Mouse (Mus musculus) hindbrain, embryonic 11.5 days (tissue): Measurements from ENCODE around the gene Kcnq1. TPM values are rescaled to one million over a fixed set of nuclear protein-coding genes. Genes with fewer than 3 reads are reported as not detected.

Source experiments
- ATAC-seq: fragments of 200-750 bp; cut with Nextera tagmentation; 2 replicates; pipeline ENCODE4 v1.8.0; 2017; ENCODE audit warnings: mild to moderate bottlenecking, moderate TSS enrichment, moderate library complexity; ENCODE audit not compliant: low FRiP score
- DNase-seq: peaks from one replicate; pipeline ENCODE4 v3.0.0-alpha.2; 2015; ENCODE audit warnings: low spot score
- H3K27ac ChIP-seq: fragments of 300-500 bp; sonication (generic); 2 replicates; pipeline ENCODE4 v1.5.1; 2014; ENCODE audit warnings: mild to moderate bottlenecking, low read depth, low read length
- H3K27me3 ChIP-seq: fragments of 300-500 bp; sonication (generic); 2 replicates; pipeline ENCODE4 v1.6.1; 2014; ENCODE audit warnings: mild to moderate bottlenecking, low read length, moderate library complexity, mixed read lengths; ENCODE audit not compliant: control insufficient read depth, insufficient read depth
- H3K36me3 ChIP-seq: fragments of 300-500 bp; sonication (generic); 2 replicates; pipeline ENCODE4 v1.6.1; 2014; ENCODE audit warnings: mild to moderate bottlenecking, low read length, moderate library complexity, mixed read lengths; ENCODE audit not compliant: control insufficient read depth, insufficient read depth
- H3K4me1 ChIP-seq: fragments of 300-500 bp; sonication (generic); replicated peaks from 2 replicates; pipeline ENCODE4 v1.6.1; 2014; ENCODE audit warnings: low read length, mixed read lengths; ENCODE audit not compliant: control insufficient read depth, insufficient read depth
- H3K4me2 ChIP-seq: fragments of 300-500 bp; sonication (generic); replicated peaks from 2 replicates; pipeline ENCODE4 v1.6.1; 2014; ENCODE audit warnings: mild to moderate bottlenecking, low read depth, low read length
- H3K4me3 ChIP-seq: fragments of 300-500 bp; sonication (generic); 2 replicates; pipeline ENCODE4 v1.5.1; 2014; ENCODE audit warnings: low read depth, low read length
- H3K9ac ChIP-seq: fragments of 300-500 bp; sonication (generic); 2 replicates; pipeline ENCODE4 v1.6.1; 2014; ENCODE audit warnings: low read depth, low read length
- H3K9me3 ChIP-seq: fragments of 300-500 bp; sonication (generic); 2 replicates; pipeline ENCODE4 v1.6.1; 2016; ENCODE audit warnings: low read length; ENCODE audit not compliant: control insufficient read depth
- WGBS: fragments of 180-500 bp; shearing (Covaris S2); extraction: QIAGEN DNeasy Blood & Tissue Kit; methylation state at CpG from one replicate; pipeline ENCODE4 v1.1.7; 2014; 5-methylcytosine and 5-hydroxymethylcytosine counted together
- polyA plus RNA-seq: library from polyadenylated mRNA; unstranded; fragments of >200 nt; fragmentation: Nextera tagmentation; extraction: Ambion mirVana; gene quantifications from 2 replicates; pipeline ENCODE4 v1.2.1, GENCODE M21; 2014

The Kcnq1 gene
- polyA plus RNA-seq, 1 experiment from 2014 or later = 1.7 TPM

- H3K9me3 ChIP-seq = no peaks in the 10 kb centered on the region
- DNase-seq = no peak
- no peaks in the 10 kb centered on the region for H3K36me3 ChIP-seq
- H3K4me3 ChIP-seq = no peak overlapping the region
- H3K9ac ChIP-seq = no peak overlapping the region
- no peaks in the 10 kb centered on the region for H3K4me1 ChIP-seq
- no peak for ATAC-seq
- no peaks in the 10 kb centered on the region for H3K27me3 ChIP-seq
- no peak overlapping the region for H3K4me2 ChIP-seq
- 80% methylated on average over 8 of the region's 8 CpGs for WGBS
- no peak overlapping the region for H3K27ac ChIP-seq
These were observed 214.2 kb downstream of the Kcnq1 start for GRCm38 (mm10) chr7:143320367-143320766.

DNA sequence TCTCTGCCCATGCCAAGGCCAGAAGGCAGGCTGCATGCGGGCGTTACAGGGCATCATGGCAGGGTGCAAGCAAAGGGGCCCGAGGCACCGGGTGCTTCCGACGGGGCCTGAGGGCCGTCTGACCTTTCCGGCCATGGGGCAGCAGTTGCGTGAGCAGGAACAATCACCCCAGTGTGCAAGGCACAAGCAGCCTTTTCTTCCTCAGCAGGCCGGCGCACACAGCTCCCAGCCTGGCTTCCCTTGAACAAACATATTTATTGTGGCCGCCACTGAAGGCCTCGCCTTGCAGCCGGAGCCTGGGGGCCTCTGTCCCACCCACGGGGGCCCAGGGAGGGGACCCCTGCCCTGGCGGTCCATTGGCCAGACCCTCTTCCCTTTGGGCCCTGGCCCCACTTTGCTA lies 218.9 kb downstream of the Kcnq1 start:
- H3K4me2 ChIP-seq = no peak overlapping the region
- H3K9ac ChIP-seq = no peak overlapping the region
- 34% methylated on average over 15 of the region's 16 CpGs for WGBS
- H3K27me3 ChIP-seq = no peaks in the 10 kb centered on the region; the same call in 1 of the 2 replicates
- H3K27ac ChIP-seq = no peak overlapping the region
- ATAC-seq = no peak
- no peaks in the 10 kb centered on the region; the same call in 1 of the 2 replicates for H3K4me1 ChIP-seq
- H3K4me3 ChIP-seq = no peak overlapping the region
- H3K36me3 ChIP-seq = no peaks in the 10 kb centered on the region
- no peaks in the 10 kb centered on the region for H3K9me3 ChIP-seq
- peak; percentile 16 for DNase-seq

DNA sequence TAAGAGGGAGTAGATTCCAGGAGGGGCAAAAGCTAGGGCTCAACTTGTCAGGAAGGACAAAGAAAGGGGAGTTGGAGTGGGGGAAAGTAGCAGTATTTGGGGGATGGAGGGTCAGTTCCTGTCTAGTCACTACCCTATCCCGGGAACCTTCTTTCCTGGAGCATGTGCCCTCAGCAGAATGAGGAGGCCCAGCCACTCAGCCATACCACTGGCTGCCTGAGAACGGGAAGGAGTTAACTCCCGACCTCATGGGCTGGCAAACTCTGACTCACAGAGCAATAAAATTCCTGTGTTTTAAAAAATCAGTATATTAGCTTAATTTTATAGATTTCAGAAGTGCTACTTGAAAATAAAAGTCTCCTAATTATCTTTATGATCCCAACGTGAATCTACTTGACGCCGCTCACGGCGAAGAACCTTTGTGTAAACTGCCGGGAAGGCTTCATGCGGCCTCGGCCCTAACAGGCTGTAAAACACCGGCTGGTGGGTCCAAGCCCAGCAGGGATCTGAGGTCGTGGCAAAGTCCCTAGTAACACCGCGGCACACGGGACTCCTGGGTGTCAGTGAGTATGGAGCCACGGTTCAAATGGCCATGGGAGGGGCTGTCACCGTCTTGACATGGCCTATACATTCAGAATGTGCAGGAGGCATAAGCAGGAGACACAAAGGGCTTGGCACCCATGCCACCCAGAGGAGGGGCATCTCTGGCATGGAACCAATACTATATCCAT lies 222.2 kb downstream of the Kcnq1 start:
- no peak overlapping the region for H3K9ac ChIP-seq
- no peaks in the 10 kb centered on the region; the same call in 1 of the 2 replicates for H3K27me3 ChIP-seq
- no peak overlapping the region for H3K27ac ChIP-seq
- H3K9me3 ChIP-seq = no peaks in the 10 kb centered on the region
- no peaks in the 10 kb centered on the region; the same call in 1 of the 2 replicates for H3K4me1 ChIP-seq
- H3K36me3 ChIP-seq = no peaks in the 10 kb centered on the region
- ATAC-seq = no peak
- DNase-seq = no peak
- no peak overlapping the region for H3K4me2 ChIP-seq
- H3K4me3 ChIP-seq = no peak overlapping the region
- 86% methylated on average over 18 of the region's 18 CpGs for WGBS

DNA sequence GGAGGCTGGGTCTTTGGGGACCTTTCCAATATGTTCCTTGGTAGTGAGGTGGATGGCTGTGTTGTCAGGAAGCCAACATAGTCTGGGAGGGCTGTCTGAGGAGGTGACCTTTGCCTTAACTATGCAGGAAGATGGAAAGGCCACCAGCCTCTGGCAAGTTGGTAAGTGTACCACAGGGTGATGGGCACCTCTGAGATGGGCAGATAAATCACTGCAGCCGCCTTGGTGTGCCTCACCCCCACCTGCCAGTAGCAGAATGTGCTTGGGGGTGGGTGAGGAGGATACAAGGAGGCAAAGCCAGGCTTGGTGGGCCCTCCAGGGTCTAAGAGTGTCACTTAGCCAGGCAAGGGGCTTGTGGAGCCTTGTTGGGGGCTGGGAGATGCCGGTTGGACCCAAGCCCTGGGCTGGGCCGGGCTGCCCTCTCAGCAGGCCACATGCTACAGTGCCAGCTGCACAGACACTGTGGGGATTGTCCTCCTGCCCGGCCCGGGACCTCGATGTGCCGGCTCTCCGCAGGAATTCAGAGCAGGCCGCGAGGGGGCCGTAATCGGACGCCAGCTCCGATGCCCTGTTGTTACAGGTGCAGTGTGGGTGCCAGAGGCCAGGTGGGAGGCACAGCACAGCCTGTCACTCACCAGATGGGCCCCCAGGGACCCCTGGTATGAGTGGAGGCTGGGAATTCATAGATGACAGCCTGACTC lies 223.1 kb downstream of the Kcnq1 start:
- DNase-seq = no peak

GRCm38 (mm10) chr7:143333040-143333439 lies 226.9 kb downstream of the Kcnq1 start:
- ATAC-seq = no peak
- no peak overlapping the region for H3K27ac ChIP-seq
- no peaks in the 10 kb centered on the region for H3K4me1 ChIP-seq
- no peak overlapping the region for H3K4me3 ChIP-seq
- WGBS = 51% methylated on average over 8 of the region's 8 CpGs
- H3K36me3 ChIP-seq = no peaks in the 10 kb centered on the region
- H3K9ac ChIP-seq = no peak overlapping the region
- no peak overlapping the region for H3K4me2 ChIP-seq
- no peaks in the 10 kb centered on the region for H3K9me3 ChIP-seq
- H3K27me3 ChIP-seq = no peaks in the 10 kb centered on the region
- DNase-seq = no peak

More for the DNA sequence above, 223.1 kb downstream of the Kcnq1 start:
- H3K9ac ChIP-seq = no peak overlapping the region
- no peak overlapping the region for H3K27ac ChIP-seq
- no peaks in the 10 kb centered on the region; the same call in 1 of the 2 replicates for H3K27me3 ChIP-seq
- H3K4me2 ChIP-seq = no peak overlapping the region
- no peaks in the 10 kb centered on the region; the same call in 1 of the 2 replicates for H3K4me1 ChIP-seq
- 66% methylated on average over 14 of the region's 14 CpGs for WGBS
- no peak overlapping the region for H3K4me3 ChIP-seq
- ATAC-seq = no peak
- H3K9me3 ChIP-seq = no peaks in the 10 kb centered on the region
- no peaks in the 10 kb centered on the region for H3K36me3 ChIP-seq

DNA sequence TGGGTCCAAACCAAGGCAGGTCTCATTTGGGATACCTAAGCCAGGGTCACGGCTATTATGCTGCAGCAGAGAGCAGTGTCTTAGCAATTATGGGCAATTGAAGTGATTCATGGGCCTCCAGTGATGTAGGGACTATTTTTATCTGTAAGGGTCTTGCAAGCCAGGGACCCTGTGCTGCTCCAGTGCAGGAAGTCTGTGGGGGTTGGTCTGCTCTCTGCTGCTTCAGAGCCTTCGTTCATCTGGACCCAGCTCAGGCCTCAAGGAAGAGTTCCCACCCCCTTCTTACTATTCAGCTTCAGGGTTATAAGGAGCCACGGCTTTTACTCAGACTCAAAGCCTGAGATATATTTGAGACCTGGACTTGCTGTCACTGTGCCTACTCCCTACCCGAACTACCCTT lies 227.4 kb downstream of the Kcnq1 start:
- WGBS = 68% methylated on average over 4 of the region's 4 CpGs
- ATAC-seq = no peak

DNA sequence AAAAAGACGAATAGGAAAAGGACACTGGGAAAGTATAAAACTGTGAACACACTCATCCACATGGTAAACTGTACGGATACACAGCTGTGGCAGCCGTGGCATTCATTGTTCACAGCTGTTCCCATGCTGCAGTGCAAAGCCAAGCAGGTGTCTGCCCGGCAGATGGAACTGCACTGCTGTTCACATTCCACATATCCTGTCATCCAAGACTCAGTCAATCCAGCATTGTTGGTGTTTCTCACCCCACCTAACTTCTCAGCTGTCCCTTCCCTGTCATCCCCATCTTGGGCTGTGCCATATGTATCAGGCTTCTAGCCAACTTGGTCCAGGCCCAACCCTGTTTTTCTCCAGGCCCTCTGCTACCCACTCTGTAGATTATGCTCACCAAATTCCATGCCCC lies 232.5 kb downstream of the Kcnq1 start:
- no peaks in the 10 kb centered on the region for H3K27me3 ChIP-seq
- no peaks in the 10 kb centered on the region for H3K9me3 ChIP-seq
- no peak overlapping the region for H3K4me3 ChIP-seq
- no peak for ATAC-seq
- WGBS = 83% methylated on average over 4 of the region's 4 CpGs
- no peak overlapping the region for H3K4me2 ChIP-seq
- H3K4me1 ChIP-seq = no peaks in the 10 kb centered on the region
- no peak overlapping the region for H3K9ac ChIP-seq
- DNase-seq = no peak
- H3K36me3 ChIP-seq = no peaks in the 10 kb centered on the region
- H3K27ac ChIP-seq = no peak overlapping the region

More for the DNA sequence above, 227.4 kb downstream of the Kcnq1 start:
- Histone ChIP-seq H3K4me3 (no peak overlapping the region), H3K27me3 (no peaks in the 10 kb centered on the region), H3K9ac (no peak overlapping the region), H3K36me3 (no peaks in the 10 kb centered on the region), H3K27ac (no peak overlapping the region), H3K9me3 (no peaks in the 10 kb centered on the region), H3K4me1 (no peaks in the 10 kb centered on the region), H3K4me2 (no peak overlapping the region)
- no peak for DNase-seq

DNA sequence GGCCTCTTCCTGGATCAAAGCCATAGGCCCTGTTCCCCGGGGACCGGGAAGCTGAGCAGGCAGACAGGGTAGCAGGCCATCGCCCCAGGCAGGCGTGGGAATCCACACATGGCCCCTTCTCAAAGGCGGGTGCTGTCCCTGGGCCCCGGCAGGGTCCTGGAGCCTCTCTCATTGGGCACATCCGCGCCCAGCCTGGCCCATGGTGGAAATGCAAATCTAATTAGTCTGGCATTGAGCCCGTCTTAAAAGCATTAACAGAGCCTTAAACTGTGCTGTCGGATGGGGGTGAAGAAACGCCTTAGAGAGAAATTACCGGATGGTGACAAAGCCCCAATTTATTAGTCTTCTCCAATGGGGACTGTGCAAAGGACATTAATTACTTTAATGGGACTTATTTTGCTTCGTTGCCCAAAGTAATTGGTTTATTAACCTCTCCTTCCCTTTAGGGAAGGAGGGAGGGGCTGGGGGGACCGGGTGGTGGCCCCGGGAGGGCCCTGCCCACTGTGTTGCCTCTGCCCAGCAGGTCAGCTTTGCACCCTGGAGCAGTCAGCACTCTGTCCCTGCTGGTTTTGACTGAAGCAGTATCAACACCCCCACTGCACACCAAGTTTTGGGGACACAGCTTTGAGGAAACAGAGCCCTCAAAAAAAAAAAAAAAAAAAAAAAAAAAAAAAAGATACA lies 234.6 kb downstream of the Kcnq1 start:
- no peak overlapping the region for H3K27ac ChIP-seq
- DNase-seq (no peak), ATAC-seq (0 out of 2 replicates have a peak, but pooled peaks have one; percentile 56)

More for the DNA sequence above, 234.6 kb downstream of the Kcnq1 start:
- no peaks in the 10 kb centered on the region for H3K4me1 ChIP-seq
- no peak overlapping the region for H3K4me3 ChIP-seq
- no peak overlapping the region for H3K9ac ChIP-seq
- H3K4me2 ChIP-seq = no peak overlapping the region
- H3K27me3 ChIP-seq = no peaks in the 10 kb centered on the region
- no peaks in the 10 kb centered on the region for H3K36me3 ChIP-seq
- no peaks in the 10 kb centered on the region for H3K9me3 ChIP-seq
- 75% methylated on average over 15 of the region's 15 CpGs for WGBS
